Mouse (Mus musculus): ENCODE data around the gene Lrrc56.

DNA sequence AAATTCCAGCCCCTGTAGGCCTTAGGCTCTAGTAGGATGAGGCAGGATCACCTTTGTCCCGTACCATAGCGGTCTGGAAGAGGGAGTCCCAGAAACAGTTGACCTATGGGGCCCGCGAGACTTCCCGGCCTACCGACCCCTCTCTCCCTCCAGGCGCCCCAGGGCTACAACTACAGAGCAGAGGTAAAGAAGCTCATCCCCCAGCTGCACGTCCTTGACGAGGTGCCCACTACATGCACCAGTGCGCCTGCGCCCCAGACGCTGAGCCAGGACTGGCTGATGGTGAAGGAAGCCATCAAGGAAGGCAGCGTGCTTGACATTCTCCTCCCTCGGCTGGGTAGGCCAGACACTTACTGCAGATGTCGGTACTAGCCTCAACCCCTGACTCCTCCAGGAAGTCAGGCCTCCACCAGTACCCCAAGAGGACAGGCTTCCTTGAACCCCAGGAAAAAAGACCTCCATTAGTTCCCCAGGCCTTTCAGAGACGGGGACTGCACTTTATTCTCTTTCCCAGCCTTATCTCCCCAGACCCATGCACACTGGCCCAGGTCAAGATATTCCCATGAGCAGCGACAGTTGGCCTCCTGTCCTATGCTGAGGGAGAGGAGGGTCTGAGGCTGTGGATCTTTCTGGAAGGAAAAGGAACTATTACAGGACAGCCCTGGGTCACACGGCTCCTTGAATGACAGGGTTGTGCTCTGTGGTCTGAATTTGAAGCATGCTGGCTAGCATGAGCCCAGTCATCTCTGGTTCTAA lies 12.4 kb downstream of the Lrrc56 start:
- TF ChIP-seq POLR2A (IDR thresholded peaks at IDR 0.05; ENCODE audit: control insufficient read depth, extremely low read depth, insufficient read depth, low read length, poor library complexity) = no peak
- no peak for TF ChIP-seq CTCF (IDR thresholded peaks at IDR 0.05; ENCODE audit: borderline replicate concordance, control insufficient read depth, extremely low read depth, insufficient read depth, low read length, poor library complexity)

Measured in thymus, adult 2 months (tissue).